Mouse (Mus musculus) CH12.LX (cell line): ENCODE results near the gene Prkn. TPM values are rescaled to one million over a fixed set of nuclear protein-coding genes. Genes with fewer than 3 reads are reported as not detected.

Source experiments
- DNase-seq: peaks from one replicate; pipeline ENCODE4 v3.0.0-alpha.2; 2013; ENCODE audit errors: extremely low read depth
- H3K27ac ChIP-seq: 2 replicates; pipeline ENCODE4 v1.5.1; 2012; ENCODE audit warnings: low read depth, mild to moderate bottlenecking, control low read depth, moderate library complexity; ENCODE audit not compliant: insufficient read depth
- H3K27me3 ChIP-seq: replicated peaks from 2 replicates; pipeline ENCODE3; 2012; ENCODE audit warnings: inconsistent platforms
- H3K36me3 ChIP-seq, 2 experiments: replicated peaks in 1 of 2; 2 replicates each; pipeline versions ENCODE3 to v1.6.1; 2012; ENCODE audit warnings: inconsistent platforms in 1 of 2, low read length in 1 of 2, mild to moderate bottlenecking in 1 of 2, mixed read lengths in 1 of 2, moderate library complexity in 1 of 2; ENCODE audit not compliant: control insufficient read depth in 1 of 2, insufficient read depth in 1 of 2
- H3K4me1 ChIP-seq, 2 experiments: 2 replicates each; pipeline ENCODE4 v1.6.1; 2012; ENCODE audit warnings: inconsistent platforms in 1 of 2, moderate library complexity in 1 of 2; ENCODE audit not compliant: insufficient read depth in 2 of 2, control insufficient read depth in 1 of 2
- H3K4me2 ChIP-seq: 2 replicates; pipeline ENCODE4 v1.6.1; 2012; ENCODE audit warnings: low read depth, mild to moderate bottlenecking, control low read depth; ENCODE audit not compliant: poor library complexity, insufficient read depth, severe bottlenecking
- H3K4me3 ChIP-seq, 3 experiments: fragments of 150-350 bp in 1 of 3; sonication (generic) in 1 of 3; replicated peaks in 1 of 3; 2 replicates each; pipeline versions ENCODE3 to v1.5.1; 2011 to 2012; ENCODE audit warnings: low read depth in 2 of 3, low read length in 2 of 3, mild to moderate bottlenecking in 2 of 3, moderate library complexity in 2 of 3, control low read depth in 1 of 3, improper control_type of control experiment in 1 of 3, inconsistent platforms in 1 of 3, mixed read lengths in 1 of 3; ENCODE audit not compliant: poor library complexity in 1 of 3
- H3K79me2 ChIP-seq: replicated peaks from 2 replicates; pipeline ENCODE4 v1.6.1; 2012; ENCODE audit warnings: mild to moderate bottlenecking, moderate library complexity; ENCODE audit not compliant: control insufficient read depth, poor library complexity, insufficient read depth, severe bottlenecking; ENCODE audit errors: extremely low read depth
- H3K9ac ChIP-seq: 2 replicates; pipeline ENCODE4 v1.6.1; 2012; ENCODE audit warnings: low read depth, mild to moderate bottlenecking, control low read depth, moderate library complexity; ENCODE audit not compliant: insufficient read depth
- H3K9me3 ChIP-seq: replicated peaks from 2 replicates; pipeline ENCODE3; 2012; ENCODE audit warnings: low read length, inconsistent platforms, mixed read lengths
- BHLHE40 ChIP-seq: IDR thresholded peaks from 2 replicates; pipeline ENCODE4 v1.6.1; 2011; ENCODE audit warnings: mild to moderate bottlenecking, low read depth, low read length, improper control_type of control experiment
- ETS1 ChIP-seq: conservative IDR thresholded peaks from 2 replicates; pipeline ENCODE4 v1.6.1; 2012; ENCODE audit warnings: low read depth, mild to moderate bottlenecking, inconsistent platforms, low read length, improper control_type of control experiment, moderate library complexity
- IRF4 ChIP-seq: IDR thresholded peaks from 2 replicates; pipeline ENCODE4 v1.6.1; 2014; ENCODE audit warnings: low read depth, mild to moderate bottlenecking, inconsistent platforms, low read length, improper control_type of control experiment
- JUN ChIP-seq: IDR thresholded peaks from 2 replicates; pipeline ENCODE4 v1.6.1; 2011; ENCODE audit warnings: low read depth, mild to moderate bottlenecking, low read length, improper control_type of control experiment, moderate library complexity; ENCODE audit not compliant: insufficient read depth
- KAT2A ChIP-seq: IDR thresholded peaks from 2 replicates; pipeline ENCODE4 v1.6.1; 2012; ENCODE audit warnings: low read length, improper control_type of control experiment, inconsistent platforms; ENCODE audit not compliant: insufficient replicate concordance
- MAFK ChIP-seq: IDR thresholded peaks from 2 replicates; pipeline ENCODE4 v1.6.1; 2011; ENCODE audit warnings: low read length, improper control_type of control experiment; ENCODE audit not compliant: insufficient replicate concordance
- MXI1 ChIP-seq: IDR thresholded peaks from 2 replicates; pipeline ENCODE4 v1.6.1; 2011; ENCODE audit warnings: mild to moderate bottlenecking, low read depth, low read length, improper control_type of control experiment
- MYC ChIP-seq: IDR thresholded peaks from 2 replicates; pipeline ENCODE4 v1.6.1; 2011; ENCODE audit warnings: low read depth, mild to moderate bottlenecking, improper control_type of control experiment, low read length
- NELFE ChIP-seq: IDR thresholded peaks from 2 replicates; pipeline ENCODE4 v1.6.1; 2011; ENCODE audit warnings: low read depth, low read length, improper control_type of control experiment
- POLR2A ChIP-seq: IDR thresholded peaks from 2 replicates; pipeline ENCODE4 v1.6.1; 2011; ENCODE audit warnings: low read depth, mild to moderate bottlenecking, improper control_type of control experiment, low read length
- POLR2AphosphoS2 ChIP-seq: IDR thresholded peaks from 2 replicates; pipeline ENCODE4 v1.6.1; 2011; ENCODE audit warnings: low read depth, low read length, improper control_type of control experiment
- RAD21 ChIP-seq: IDR thresholded peaks from 2 replicates; pipeline ENCODE4 v1.6.1; 2011; ENCODE audit warnings: low read depth, mild to moderate bottlenecking, low read length, improper control_type of control experiment, moderate library complexity
- RCOR1 ChIP-seq: conservative IDR thresholded peaks from 2 replicates; pipeline ENCODE4 v1.6.1; 2012; ENCODE audit warnings: low read depth, mild to moderate bottlenecking, inconsistent platforms, low read length, improper control_type of control experiment
- SIN3A ChIP-seq: IDR thresholded peaks from 2 replicates; pipeline ENCODE4 v1.6.1; 2012; ENCODE audit warnings: low read length, improper control_type of control experiment, inconsistent platforms
- SMC3 ChIP-seq: IDR thresholded peaks from 2 replicates; pipeline ENCODE4 v1.6.1; 2011; ENCODE audit warnings: low read depth, low read length, improper control_type of control experiment
- TBP ChIP-seq: conservative IDR thresholded peaks from 2 replicates; pipeline ENCODE4 v1.6.1; 2011; ENCODE audit warnings: low read depth, low read length, improper control_type of control experiment
- TCF12 ChIP-seq: IDR thresholded peaks from 2 replicates; pipeline ENCODE4 v1.6.1; 2014; ENCODE audit warnings: low read depth, mild to moderate bottlenecking, inconsistent platforms, low read length, improper control_type of control experiment
- ZKSCAN1 ChIP-seq: IDR thresholded peaks from 2 replicates; pipeline ENCODE4 v1.6.1; 2012; ENCODE audit warnings: low read depth, inconsistent platforms, low read length, improper control_type of control experiment, borderline replicate concordance
- ZMIZ1 ChIP-seq: IDR thresholded peaks from 2 replicates; pipeline ENCODE4 v1.6.1; 2012; ENCODE audit warnings: low read depth, mild to moderate bottlenecking, inconsistent platforms, low read length, improper control_type of control experiment
- dilution Hi-C: fragments of 300-500 bp; cut with MboI; formaldehyde crosslinking; loops from 2 replicates; pipeline ENCODE4 v1.14.3; 2020; ENCODE audit warnings: low sequenced_read_pairs; ENCODE audit not compliant: extremely low pct_unique_long_range_greater_than_20kb, extremely low pct_ligation_motif_present
- in situ Hi-C: fragments of 300-500 bp; cut with MboI; formaldehyde crosslinking; loops from 3 replicates; pipeline ENCODE4 v1.14.3; 2019; ENCODE audit warnings: low sequenced_read_pairs, low pct_ligation_motif_present, low pct_unique_long_range_greater_than_20kb, mixed read lengths
- polyA plus RNA-seq: library from polyadenylated mRNA; unstranded; fragments of >175 nt; gene quantifications from 2 replicates; pipeline ENCODE4 v1.2.1, GENCODE M21; 2012; ENCODE audit warnings: low read depth; ENCODE audit not compliant: insufficient read length
- total RNA-seq, 2 experiments: library from RNA; depleted of rRNA; stranded (reverse); fragments of 300-350 nt in 1 of 2; fragments of >200 nt in 1 of 2; gene quantifications; 2 replicates each; pipeline ENCODE4 v1.2.3; 2012 to 2014

The Prkn gene
- total and polyA plus RNA-seq, 3 experiments = 0.08 TPM; not detected in 2

DNA sequence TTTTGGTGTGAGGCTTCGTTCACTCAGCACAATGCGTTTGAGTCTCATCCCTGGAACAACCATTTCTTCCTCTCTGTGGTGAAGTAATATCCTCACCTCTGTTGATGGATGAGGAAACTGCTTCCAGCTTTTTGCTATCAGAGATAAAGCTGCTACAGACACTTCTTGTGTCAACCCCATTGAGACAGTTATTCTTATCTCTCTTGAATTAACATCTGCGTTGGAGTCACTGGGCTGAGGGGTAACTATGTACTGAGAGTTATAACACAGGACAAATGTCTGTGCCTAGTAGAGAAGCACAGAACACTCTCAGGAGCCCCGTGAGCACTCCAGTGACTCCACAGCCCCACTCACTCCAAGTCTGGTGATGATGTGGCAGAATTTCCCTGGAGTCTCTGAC is 500.2 kb downstream of the Prkn start:
- no peaks in the 10 kb centered on the region for H3K27me3 ChIP-seq
- in situ Hi-C loops = no loop called here
- H3K4me1 ChIP-seq = no peaks in the 10 kb centered on the region
- no peak overlapping the region for H3K27ac ChIP-seq
- no peaks in the 10 kb centered on the region for H3K79me2 ChIP-seq
- H3K9ac ChIP-seq = no peak overlapping the region
- dilution Hi-C loops = no loop called here
- no peak overlapping the region for H3K4me2 ChIP-seq
- H3K9me3 ChIP-seq = no peaks in the 10 kb centered on the region
- H3K36me3 ChIP-seq = no peaks in the 10 kb centered on the region
- no peak overlapping the region for H3K4me3 ChIP-seq
- DNase-seq = no peak
- no peak for TF ChIP-seq POLR2AphosphoS2
- TF ChIP-seq BHLHE40 = no peak
- TF ChIP-seq MYC = no peak
- TF ChIP-seq ZKSCAN1 = no peak
- TF ChIP-seq MXI1 = no peak
- TF ChIP-seq RAD21 = no peak
- no peak for TF ChIP-seq JUN
- no peak for TF ChIP-seq KAT2A
- no peak for TF ChIP-seq ZMIZ1
- no peak for TF ChIP-seq IRF4
- no peak for TF ChIP-seq SMC3
- TF ChIP-seq, all 38 proteins: peak for 0

DNA sequence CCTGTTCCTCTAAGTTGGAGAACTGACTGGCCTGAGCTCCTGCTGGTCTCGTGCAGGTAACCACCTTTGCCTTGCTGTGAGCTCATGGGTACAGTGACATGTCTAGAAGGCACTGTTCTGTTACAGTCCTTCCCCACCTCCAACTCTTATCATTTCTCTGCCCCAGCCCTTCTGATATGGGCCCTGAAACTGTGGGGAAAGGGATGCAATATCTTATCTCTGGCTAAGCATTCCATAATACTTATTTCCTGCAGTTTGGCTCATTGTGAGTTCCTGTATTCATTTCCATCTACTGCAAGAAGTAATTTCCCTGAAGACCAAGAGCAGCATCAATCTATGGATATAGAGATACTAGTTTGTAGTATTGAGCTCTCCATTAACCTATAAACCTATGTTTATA is 506.1 kb downstream of the Prkn start:
- H3K79me2 ChIP-seq = no peaks in the 10 kb centered on the region
- TF ChIP-seq TBP (no peak), RCOR1 (no peak), ETS1 (no peak), RAD21 (no peak), MAFK (no peak), MYC (no peak), TCF12 (no peak), SIN3A (no peak), NELFE (no peak), POLR2A (no peak), BHLHE40 (no peak)
- TF ChIP-seq, all 38 proteins: peak for 0
- no peak overlapping the region for H3K9ac ChIP-seq
- H3K4me2 ChIP-seq = no peak overlapping the region
- H3K9me3 ChIP-seq = no peaks in the 10 kb centered on the region
- no peaks in the 10 kb centered on the region for H3K4me1 ChIP-seq
- H3K27me3 ChIP-seq = no peaks in the 10 kb centered on the region
- dilution Hi-C loops (no loop called here), in situ Hi-C loops (no loop called here)
- no peaks in the 10 kb centered on the region for H3K36me3 ChIP-seq
- H3K27ac ChIP-seq = no peak overlapping the region
- H3K4me3 ChIP-seq = no peak overlapping the region
- no peak for DNase-seq
